Mouse (Mus musculus) frontal cortex, postnatal 14 days (tissue): Measurements from ENCODE around the gene Hsd17b2.
A peak's percentile ranks its signal among the peaks of the same experiment; 100 is the strongest.

Experiments
- DNase-seq, 2 experiments: peaks; one replicate each; pipeline ENCODE4 v3.0.0; 2022; ENCODE audit warnings: low spot score in 2 of 2

The Hsd17b2 gene

GRCm38 (mm10) chr8:117701859-117702258 is at the start of gene Hsd17b2:
TSS of gene Hsd17b2 (plus strand) at chr8:117701904.
- no peak for DNase-seq

GRCm38 (mm10) chr8:117652318-117652717 is 49.4 kb upstream of the Hsd17b2 start:
- no peak for DNase-seq

GRCm38 (mm10) chr8:117658990-117659389 is 42.7 kb upstream of the Hsd17b2 start:
- DNase-seq, result no peak

- peak; percentile 14 to 24 for DNase-seq
Observed at GRCm38 (mm10) chr8:117660358-117661031, 41.2 kb upstream of the Hsd17b2 start.

GRCm38 (mm10) chr8:117667349-117668124 is 34.2 kb upstream of the Hsd17b2 start:
- no peak for DNase-seq

GRCm38 (mm10) chr8:117670461-117670860 is 31.2 kb upstream of the Hsd17b2 start:
- DNase-seq, result no peak

GRCm38 (mm10) chr8:117672558-117672957 is 29.1 kb upstream of the Hsd17b2 start:
- no peak for DNase-seq

- peak; percentile 13 to 15 for DNase-seq
Observed at GRCm38 (mm10) chr8:117673430-117673830, 28.3 kb upstream of the Hsd17b2 start, which contains the start of gene Sdr42e1. TSS of gene Sdr42e1 (minus strand) at chr8:117673689.

GRCm38 (mm10) chr8:117675171-117675570 is 26.5 kb upstream of the Hsd17b2 start:
- no peak for DNase-seq

GRCm38 (mm10) chr8:117676460-117676859 is 25.2 kb upstream of the Hsd17b2 start:
- DNase-seq, result no peak

- no peak for DNase-seq
Observed at GRCm38 (mm10) chr8:117677011-117677410, 24.7 kb upstream of the Hsd17b2 start.

- no peak for DNase-seq
Observed at GRCm38 (mm10) chr8:117678650-117679049, 23.1 kb upstream of the Hsd17b2 start.

- DNase-seq, result no peak
Observed at GRCm38 (mm10) chr8:117683925-117684472, 17.7 kb upstream of the Hsd17b2 start.

- no peak for DNase-seq
Observed at GRCm38 (mm10) chr8:117684504-117684903, 17.2 kb upstream of the Hsd17b2 start.

- no peak for DNase-seq
Observed at GRCm38 (mm10) chr8:117687890-117688289, 13.8 kb upstream of the Hsd17b2 start.

- no peak for DNase-seq
Observed at GRCm38 (mm10) chr8:117692131-117692530, 9.6 kb upstream of the Hsd17b2 start.

GRCm38 (mm10) chr8:117695636-117696035 is 6.1 kb upstream of the Hsd17b2 start:
- no peak for DNase-seq

GRCm38 (mm10) chr8:117697248-117697647 is 4.5 kb upstream of the Hsd17b2 start:
- peak in 1 of 2 experiments; percentile 19 for DNase-seq

GRCm38 (mm10) chr8:117700699-117701098 is 1.0 kb upstream of the Hsd17b2 start:
- no peak for DNase-seq

GRCm38 (mm10) chr8:117701246-117701645 is 458 bp upstream of the Hsd17b2 start:
- no peak for DNase-seq

- no peak for DNase-seq
Observed at GRCm38 (mm10) chr8:117702701-117703100, 997 bp downstream of the Hsd17b2 start.

GRCm38 (mm10) chr8:117706141-117706540 is 4.4 kb downstream of the Hsd17b2 start:
- DNase-seq, result no peak

- DNase-seq, result no peak
Observed at GRCm38 (mm10) chr8:117712226-117712625, 10.5 kb downstream of the Hsd17b2 start.
